Mouse (Mus musculus) T-helper 17 cell (primary cell): ENCODE results near the gene Srsf3.

Experiments used
- in situ Hi-C, 2 experiments: fragments of 300-600 bp; cut with MboI, MseI; formaldehyde crosslinking; loops; 1 replicate in 1 of 2; 2 replicates in 1 of 2; pipeline ENCODE4 v1.15.1; 2025; ENCODE audit warnings: high pct_unique_total_duplicates in 2 of 2

Srsf3 gene

GRCm38 (mm10) chr17:29085266-29085665, 52.8 kb downstream of the Srsf3 start:
- in situ Hi-C loops: no loop called here

- in situ Hi-C loops: no loop called here
Observed at GRCm38 (mm10) chr17:29086916-29087315, 54.5 kb downstream of the Srsf3 start.

- in situ Hi-C loops: loop anchor here in 1 of 2 experiments (5.0 kb wide), 1 partner anchor 38 kb away; no protein-coding TSS in a partner anchor
Observed at GRCm38 (mm10) chr17:29090776-29091175, 58.3 kb downstream of the Srsf3 start, which contains the start of gene Cdkn1a. Gene Cdkn1a, plus strand, starts transcription at chr17:29090976.

GRCm38 (mm10) chr17:29091348-29091944, 59.0 kb downstream of the Srsf3 start:
- in situ Hi-C loops: loop anchor here in 1 of 2 experiments (5.0 kb wide), 1 partner anchor 39 kb away; no protein-coding TSS in a partner anchor

- in situ Hi-C loops: loop anchor here in 1 of 2 experiments (5.0 kb wide), 1 partner anchor 40 kb away; no protein-coding TSS in a partner anchor
Observed at GRCm38 (mm10) chr17:29092497-29092896, 60.1 kb downstream of the Srsf3 start.
